Mouse (Mus musculus) adrenal gland (tissue): ENCODE data around the gene Traip.

Experiments
- intact Hi-C: fragments of 180-260 bp; cut with DNase I; formaldehyde crosslinking; loops from one replicate; pipeline ENCODE4 v1.15.1; 2025

The Traip gene

DNA sequence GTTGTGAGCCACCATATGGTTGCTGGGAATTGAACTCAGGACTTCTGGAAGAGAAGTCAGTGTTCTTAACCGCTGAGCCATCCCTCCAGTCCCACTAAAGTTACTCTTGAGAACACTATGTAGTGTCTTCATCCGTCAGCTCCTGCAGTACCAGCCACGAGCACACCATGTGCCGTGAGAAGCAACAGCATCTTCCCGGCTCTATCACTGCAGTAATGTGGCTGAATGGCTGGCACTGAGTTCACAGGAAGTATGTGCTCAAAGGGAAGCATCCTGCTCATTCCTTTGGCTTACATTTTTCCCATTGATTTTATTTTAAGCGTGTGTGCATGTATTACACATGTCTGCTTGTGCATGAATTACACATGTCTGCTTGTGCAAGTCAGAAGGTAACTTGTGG, 17.5 kb downstream of the Traip start:
- intact Hi-C loops = no loop called here

DNA sequence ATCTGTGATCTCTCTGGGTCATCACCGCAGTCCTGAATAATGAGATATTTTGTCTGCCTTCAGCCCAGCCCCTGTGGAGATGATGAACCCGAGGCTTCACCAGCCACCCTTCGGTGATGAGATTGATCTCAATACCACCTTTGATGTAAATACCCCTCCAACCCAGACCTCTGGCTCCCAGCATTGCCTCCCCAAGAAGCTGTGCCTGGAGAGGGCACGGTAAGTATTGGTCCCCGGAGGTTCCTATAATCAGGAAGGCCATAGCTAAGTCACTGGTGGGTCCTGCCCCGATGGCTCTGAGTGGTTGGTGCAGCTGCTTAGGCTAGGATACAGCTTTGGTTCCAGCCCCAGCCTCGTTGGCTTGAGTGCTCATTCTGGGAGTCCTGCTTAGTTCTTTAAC, 18.6 kb downstream of the Traip start:
- intact Hi-C loops = no loop called here

DNA sequence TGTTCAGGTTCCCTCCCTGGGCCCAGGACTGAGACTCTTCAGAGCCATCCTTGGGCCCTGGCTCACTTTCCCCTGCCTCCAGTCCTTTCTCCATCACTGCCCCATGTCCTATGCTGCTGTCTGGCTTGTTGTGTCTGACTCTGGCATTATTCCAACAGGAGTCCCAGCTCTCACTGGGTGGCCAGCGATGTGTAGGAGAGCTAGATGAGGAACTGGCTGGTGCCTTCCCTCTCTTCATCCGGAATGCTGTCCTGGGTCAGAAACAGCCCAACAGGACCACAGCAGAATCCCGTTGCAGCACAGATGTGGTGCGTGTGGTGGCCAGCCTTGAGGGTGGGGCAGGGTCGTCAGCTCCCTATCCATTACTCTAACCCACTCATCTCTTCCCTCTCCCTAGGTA, 20.4 kb downstream of the Traip start:
- intact Hi-C loops = no loop called here

DNA sequence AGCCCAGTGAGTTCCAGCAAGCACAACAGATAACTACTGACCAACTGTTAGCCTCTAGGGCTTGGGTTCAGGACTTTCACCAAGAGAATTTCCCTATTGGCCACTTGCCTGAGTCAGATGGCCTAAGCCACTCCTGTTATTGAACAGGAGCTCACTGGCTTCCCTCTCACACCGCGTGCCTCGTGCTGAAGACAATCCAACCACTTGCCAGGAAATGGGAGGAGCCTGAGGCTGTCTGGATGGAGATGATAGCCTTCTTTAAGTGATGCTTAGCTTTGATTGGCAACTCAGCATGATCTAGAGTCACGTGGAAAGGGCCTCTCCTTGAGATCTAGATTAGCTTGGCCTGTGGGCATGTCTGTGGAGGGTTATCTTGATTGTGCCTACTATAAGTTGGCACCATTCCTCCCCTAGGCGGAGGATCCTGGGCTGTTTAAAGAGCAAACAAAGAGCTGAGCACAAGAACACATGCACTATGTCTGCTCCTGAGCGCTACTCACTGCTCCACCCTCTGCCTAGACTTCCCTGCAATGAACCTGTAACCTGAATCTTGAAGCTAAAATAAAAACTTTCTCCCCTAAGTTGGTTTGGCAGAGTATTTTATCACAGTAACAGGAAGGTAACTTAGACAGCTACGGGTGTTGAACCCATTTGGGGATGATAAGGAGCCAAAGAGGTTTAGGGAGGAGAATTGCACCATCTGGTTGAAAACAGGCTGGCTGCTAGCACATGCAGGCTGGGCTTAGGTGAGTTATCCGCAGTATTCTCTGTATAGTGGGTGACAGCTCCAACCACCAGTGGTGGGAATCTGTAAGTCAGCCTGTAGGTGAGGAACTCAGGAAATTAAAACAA, 22.0 kb downstream of the Traip start:
- intact Hi-C loops = no loop called here

DNA sequence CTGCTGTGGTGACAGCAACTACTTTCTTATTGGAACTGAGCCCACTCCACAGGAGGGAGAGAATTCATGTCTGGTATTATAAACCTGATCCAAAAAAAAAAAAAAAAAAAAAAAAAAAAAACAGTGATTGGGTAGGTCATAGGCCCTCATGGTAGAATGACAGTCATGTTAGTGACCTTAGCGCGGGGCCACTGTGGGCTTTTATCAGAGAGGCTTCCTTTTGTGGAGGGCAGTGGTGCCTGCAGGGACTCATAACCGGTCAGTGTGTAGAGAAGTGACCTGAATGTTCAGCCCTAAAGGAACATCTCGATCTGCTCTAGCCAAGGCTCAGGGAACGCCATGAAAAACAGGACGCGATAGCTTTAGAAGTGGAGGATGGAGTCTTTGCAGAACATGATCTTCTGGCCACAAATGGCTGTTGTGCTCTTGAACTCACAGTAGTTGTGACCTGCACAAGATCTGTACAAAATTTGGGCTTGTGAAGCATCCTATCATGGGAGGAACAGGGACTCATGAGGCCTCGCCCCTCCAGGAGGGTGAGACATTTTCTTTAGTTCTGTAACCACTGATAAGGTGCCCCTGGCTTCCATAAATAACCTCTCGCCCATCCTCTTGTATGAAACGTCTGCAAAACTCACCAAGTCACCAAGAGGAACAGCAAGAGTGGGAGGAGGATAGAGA, 24.7 kb downstream of the Traip start:
- intact Hi-C loops = no loop called here

DNA sequence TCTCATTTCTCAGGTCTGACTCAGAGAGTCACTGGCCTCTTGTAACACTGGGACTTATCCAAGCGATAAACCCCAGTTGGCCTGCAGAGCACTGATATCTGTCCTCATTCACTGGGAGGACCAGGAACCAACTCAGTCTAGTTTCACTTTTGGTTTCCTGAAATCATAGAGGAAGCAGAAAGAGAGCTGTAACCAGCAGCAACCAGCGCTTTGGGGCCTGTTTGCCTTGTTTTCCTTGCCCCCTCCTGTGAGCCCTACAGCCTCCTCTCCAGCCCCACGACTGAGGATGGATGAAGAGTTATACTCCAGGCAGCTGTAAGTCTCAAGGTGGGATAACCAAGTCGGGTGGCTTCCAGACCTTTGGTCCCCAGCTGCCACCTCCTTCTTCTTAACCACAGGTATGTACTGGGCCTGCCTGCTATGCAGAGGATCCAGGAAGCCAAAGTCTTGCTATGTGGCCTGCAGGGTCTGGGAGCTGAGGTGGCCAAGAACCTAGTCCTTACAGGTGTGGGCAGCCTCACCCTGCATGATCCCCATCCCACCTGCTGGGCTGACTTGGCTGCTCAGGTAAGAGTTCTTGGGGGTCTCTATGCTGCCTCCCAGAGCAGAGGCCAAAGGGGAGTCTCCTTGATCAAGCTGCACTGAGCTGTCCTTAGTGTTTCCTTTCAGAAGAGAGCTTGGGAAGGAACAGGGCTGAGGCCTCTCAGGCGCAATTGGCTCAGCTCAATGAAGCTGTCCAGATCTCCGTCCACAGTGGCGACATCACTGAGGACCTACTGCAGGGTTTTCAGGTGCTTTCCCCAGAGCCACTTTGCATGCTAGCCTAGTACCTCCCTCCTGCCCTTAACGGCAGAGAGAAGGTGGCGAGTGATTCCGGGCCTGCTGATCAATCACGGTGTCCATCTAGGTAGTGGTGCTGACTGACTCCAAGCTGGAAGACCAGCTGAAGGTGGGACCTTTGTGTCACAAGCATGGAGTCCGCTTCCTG, 25.8 kb downstream of the Traip start, which contains the start of gene Uba7:
Uba7 (plus strand) TSS at position 107 of the 988 bp plus-strand sequence.
- intact Hi-C loops = no loop called here

GRCm38 (mm10) chr9:107978815-107979214, 28.9 kb downstream of the Traip start:
- intact Hi-C loops = no loop called here

- intact Hi-C loops = no loop called here
Observed at GRCm38 (mm10) chr9:107981684-107982605, 32.0 kb downstream of the Traip start.

- intact Hi-C loops = no loop called here
Observed at GRCm38 (mm10) chr9:107982681-107983346, 32.9 kb downstream of the Traip start, which contains the start of gene Gm20661. TSS of gene Gm20661 (plus strand) at chr9:107983058.

DNA sequence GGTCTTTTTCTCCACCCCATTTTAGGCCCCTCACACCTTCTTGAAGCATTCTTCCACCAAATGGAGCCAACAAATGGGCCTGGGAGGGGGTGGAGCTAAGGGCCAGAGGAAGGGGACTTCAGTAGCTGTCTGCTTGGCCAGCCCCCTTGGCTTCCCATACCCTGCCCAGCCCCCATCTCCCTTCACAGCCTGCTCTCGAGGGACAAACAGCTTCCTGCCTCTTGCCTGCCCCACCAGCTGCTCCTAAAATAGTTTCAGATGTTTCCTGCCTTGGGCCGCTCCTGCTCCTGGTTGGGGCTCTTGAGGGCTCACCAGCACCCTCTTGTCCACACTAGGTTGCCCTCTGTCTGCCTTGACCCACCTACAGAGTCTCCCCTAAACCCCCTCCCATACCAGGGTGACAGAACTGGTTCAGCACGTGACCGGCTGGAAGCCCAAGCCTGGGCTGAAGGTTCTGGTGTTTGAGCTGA, 33.5 kb downstream of the Traip start:
- intact Hi-C loops = no loop called here

- intact Hi-C loops = no loop called here
Observed at GRCm38 (mm10) chr9:107984052-107984753, 34.3 kb downstream of the Traip start.

- intact Hi-C loops = no loop called here
Observed at GRCm38 (mm10) chr9:107984754-107985055, 34.8 kb downstream of the Traip start.

GRCm38 (mm10) chr9:107985131-107986119, 35.5 kb downstream of the Traip start, which contains the start of gene Inka1:
TSS of gene Inka1 (minus strand) at chr9:107985879.
- intact Hi-C loops = loop anchor here (2.0 kb wide), 1 partner anchor 23 kb away; no protein-coding TSS in a partner anchor

DNA sequence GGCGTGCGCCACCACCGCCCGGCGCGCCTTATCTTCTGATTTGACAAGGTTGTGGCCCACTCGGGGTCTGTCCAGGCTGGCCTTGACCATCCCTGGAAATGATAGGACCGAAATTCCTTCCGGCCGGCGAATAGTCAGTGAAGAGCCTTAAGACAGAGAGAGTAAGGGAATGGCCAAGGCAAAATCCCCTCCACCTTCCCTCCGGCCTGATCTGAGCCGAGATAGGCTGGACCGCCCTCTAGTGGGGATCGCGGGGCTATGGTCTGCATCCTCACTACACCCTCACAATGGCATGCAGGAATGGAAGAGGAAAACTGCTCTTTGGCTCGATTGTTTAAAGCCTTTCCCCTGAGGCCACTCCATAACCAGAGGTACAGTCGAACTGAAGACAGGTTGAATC, 36.4 kb downstream of the Traip start:
- intact Hi-C loops = loop anchor here (2.0 kb wide), 1 partner anchor 24 kb away; no protein-coding TSS in a partner anchor

DNA sequence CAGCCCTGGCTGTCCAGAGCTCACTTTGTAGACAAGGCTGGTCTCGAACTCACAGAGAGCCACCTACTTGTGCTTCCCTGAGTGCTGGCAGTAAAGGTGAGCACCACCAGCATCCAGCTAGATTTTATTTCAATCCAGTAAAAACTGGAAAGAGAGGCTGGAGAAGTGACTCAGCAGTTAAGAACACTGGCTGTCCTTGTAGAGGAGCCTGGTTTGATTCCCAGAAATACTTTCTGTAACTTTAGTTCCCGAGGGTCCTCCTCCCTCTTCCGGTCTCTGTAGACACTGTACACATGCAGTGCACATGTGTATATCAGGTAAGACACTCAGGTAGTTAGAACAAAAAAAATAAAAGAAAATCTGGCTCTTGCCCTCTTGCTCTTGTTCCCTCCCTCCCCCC, 38.0 kb downstream of the Traip start:
- intact Hi-C loops = loop anchor here (2.0 kb wide), 1 partner anchor 25 kb away; no protein-coding TSS in a partner anchor

DNA sequence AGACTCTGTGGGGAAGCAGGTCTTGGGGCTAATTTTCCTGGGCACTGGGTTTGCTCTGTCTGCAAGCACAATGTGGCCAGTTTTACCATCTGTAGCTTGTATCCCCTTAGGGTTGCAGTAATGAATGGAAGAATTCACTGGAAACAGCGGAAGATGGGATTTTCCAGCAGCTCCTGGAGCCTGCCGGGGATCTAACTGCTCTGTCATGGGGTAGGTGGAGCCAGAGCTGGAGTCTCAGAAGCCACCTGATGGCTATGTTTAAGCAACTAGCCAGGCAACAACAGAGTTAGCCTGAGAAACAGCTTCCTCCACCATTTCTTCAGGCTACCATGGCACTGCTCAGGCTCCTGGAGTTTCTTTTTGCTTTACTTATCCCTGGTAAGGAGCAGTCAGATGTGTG, 42.3 kb downstream of the Traip start, which contains the start of gene Cdhr4:
Cdhr4 (plus strand) TSS at position 301 of the 400 bp plus-strand sequence.
- intact Hi-C loops = no loop called here

GRCm38 (mm10) chr9:107993013-107993412, 43.1 kb downstream of the Traip start:
- intact Hi-C loops = no loop called here
